Mouse (Mus musculus): ENCODE measurements around the gene Olfr196.
"Not testable (repeated sequence)": the region's sequence is repeated elsewhere in the genome, so short reads cannot be mapped to it uniquely, and the experiment has no call there.

Gene Olfr196

GRCm38 (mm10) chr16:59170354-59170753 is at the start of gene Olfr196:
Gene Olfr196 (minus strand): TSS chr16:59170454.
- in situ Hi-C loops (cut with MboI, MseI), result no loop called here

DNA sequence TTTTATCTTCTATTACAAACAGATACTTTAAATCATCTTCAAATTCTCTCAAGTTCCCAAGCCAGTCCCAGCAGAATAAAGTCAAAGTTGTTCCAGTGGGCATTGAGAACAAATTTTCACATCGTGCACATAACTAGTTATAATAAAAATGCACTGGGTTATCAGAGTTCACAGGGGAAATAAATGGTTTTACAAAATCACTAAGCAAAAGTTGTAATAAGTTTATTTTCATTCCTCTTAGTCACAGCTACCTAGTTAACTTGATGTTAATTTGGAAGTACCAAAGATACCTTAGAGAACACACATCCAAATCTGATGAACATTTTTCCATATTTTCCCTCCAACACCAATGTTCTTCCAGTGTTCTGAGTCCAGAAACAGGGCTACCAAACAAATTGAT is 49.4 kb upstream of the Olfr196 start, which contains the start of gene Olfr199:
Gene Olfr199, minus strand, starts transcription at position 101 of the 400 bp plus-strand sequence.
- in situ Hi-C loops (cut with MboI, MseI), result not testable (repeated sequence)

DNA sequence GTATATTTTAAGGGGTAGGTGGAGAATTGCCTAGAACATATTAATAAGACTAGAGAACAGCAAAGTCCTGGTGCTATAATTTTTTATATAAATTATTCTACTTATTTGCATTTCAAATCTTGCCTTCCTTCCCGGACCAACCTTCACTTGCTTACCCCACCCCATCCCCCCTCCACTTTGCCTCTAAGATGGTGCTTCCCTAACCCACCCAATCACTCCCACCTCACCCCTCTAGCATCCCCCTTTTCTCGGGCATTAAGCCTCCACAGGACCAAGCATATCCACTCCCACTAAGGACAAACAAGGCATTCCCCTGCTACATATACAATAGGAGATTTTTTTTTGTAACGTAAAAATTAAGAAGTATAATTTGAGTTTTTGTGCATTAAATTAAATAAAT is 47.6 kb upstream of the Olfr196 start:
- in situ Hi-C loops (cut with MboI, MseI), result not testable (repeated sequence)

DNA sequence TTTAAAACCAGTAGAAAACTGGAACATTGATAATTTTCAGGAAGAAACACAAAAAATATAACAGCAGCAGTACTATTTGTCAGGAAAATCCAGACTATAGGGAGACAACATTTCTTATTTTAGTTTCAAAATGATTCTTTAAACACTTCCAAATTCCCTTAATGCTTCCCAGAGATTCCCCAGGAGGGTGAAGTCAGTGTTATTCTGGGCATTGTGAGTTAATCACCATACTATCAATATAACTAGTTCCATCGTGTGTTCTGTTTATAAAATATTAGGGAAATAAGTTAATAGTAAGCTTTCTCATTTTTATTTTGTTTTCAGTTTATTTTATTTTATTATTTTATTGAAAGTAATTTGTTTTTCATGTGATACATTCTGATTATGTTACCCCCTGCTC is 33.2 kb upstream of the Olfr196 start, which contains the start of gene Olfr198:
Gene Olfr198, minus strand, starts transcription at position 101 of the 400 bp plus-strand sequence.
- in situ Hi-C loops (cut with MboI, MseI), result not testable (repeated sequence)

GRCm38 (mm10) chr16:59151996-59152395 is 18.3 kb downstream of the Olfr196 start:
- in situ Hi-C loops (cut with MboI, MseI), result no loop called here

DNA sequence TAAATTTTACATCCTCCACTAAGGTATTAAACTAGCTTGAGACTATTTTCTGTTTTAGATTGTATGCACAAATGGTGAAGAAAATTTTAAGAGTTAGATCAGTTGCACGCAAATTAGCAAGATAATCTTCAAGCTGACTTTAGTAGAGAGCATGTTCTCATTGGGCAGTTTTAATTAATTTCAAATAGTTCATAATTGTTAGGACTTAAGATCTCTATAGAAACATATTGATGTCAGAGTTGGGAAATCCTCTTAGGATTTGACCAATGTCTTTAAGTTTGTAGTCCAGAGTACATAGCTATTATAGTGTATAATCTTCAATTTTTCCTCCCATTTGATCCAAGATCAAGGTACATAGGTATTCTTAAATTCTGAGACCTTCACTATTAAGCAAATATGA is 23.5 kb downstream of the Olfr196 start, which contains the start of gene Olfr195:
Gene Olfr195, plus strand, starts transcription at position 301 of the 400 bp plus-strand sequence.
- in situ Hi-C loops (cut with MboI, MseI), result no loop called here

- in situ Hi-C loops (cut with MboI, MseI), result no loop called here
Observed at GRCm38 (mm10) chr16:59141105-59141504, 29.1 kb downstream of the Olfr196 start.

DNA sequence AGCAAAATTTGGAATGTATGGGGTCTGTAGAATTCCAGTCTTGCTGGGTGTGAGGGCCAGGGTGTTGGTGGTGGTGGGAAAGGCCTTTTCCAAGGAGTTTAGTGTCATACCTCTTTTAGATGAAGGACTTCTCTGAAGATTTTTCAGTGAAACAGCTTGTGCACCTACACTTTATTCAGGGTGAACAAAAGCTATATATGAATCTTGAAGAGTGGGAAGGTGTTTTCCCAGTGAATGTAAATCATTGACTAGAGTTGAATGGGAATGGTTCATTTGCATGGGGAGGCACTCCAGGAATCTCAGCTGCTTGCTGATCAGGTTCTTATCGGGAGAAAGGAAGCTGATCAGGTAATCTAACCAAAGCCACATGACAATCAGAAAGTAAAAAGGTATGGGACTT is 39.5 kb downstream of the Olfr196 start:
- in situ Hi-C loops (cut with MboI, MseI), result no loop called here

DNA sequence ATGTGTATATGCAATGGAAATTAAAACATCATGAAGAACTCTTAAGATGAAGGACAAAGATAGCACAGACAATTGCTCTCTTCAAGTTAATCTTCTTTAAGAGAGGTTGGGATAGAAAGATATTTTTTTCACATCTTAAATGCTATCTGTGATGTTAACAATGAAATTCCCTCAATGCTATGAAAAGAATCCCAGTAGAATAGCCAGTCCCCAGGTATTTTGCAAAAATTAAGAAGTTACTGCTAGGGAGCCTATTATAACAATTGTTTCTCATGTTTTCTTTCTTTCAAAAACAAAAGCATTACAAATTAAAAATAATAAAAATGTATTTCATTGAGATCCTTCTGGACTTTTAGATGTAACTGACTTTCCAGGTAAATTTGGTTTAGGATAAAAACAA is 49.3 kb downstream of the Olfr196 start, which contains the start of gene Olfr194:
Gene Olfr194, minus strand, starts transcription at position 101 of the 400 bp plus-strand sequence.
- in situ Hi-C loops (cut with MboI, MseI), result no loop called here
